Mouse (Mus musculus) gastrocnemius, adult 8-10 months (tissue): ENCODE measurements around the gene Ier2. TPM values are rescaled to one million over a fixed set of nuclear protein-coding genes. Genes with fewer than 3 reads are reported as not detected.

Experiments used
- total RNA-seq, 4 experiments: library from RNA; stranded (reverse); gene quantifications; 2 replicates each; pipeline ENCODE4 v1.2.4; 2022

The Ier2 gene
- total RNA-seq, 4 experiments from 2014 or later: 4.3 to 5.1 (median 4.5) TPM

Other genes starting within 250 kb of the Ier2 start
- 10 to 100 TPM; 44.9 to 73.7 (median 53.5) TPM for gene Trmt1, start 23.5 kb upstream of the Ier2 start, total RNA-seq
- 10 to 100 TPM; 17.6 to 26.4 (median 20.7) TPM for gene Nacc1, start 25.0 kb upstream of the Ier2 start, total RNA-seq
- 1 to 10 TPM in 1 of 4 experiments, under 1 TPM in 3; 0.51 to 1.8 (median 0.57) TPM for gene Lyl1, start 38.6 kb upstream of the Ier2 start, total RNA-seq
- under 1 TPM in 3 of 4 experiments, not detected in 1; 0.43 to 0.56 (median 0.48) TPM for gene G430095P16Rik, start 60.2 kb upstream of the Ier2 start, total RNA-seq
- 100 to 1,000 TPM; 507 to 604 (median 532) TPM for gene Nfix, start 137.5 kb upstream of the Ier2 start, total RNA-seq
- gene Dand5, start 160.0 kb upstream of the Ier2 start, total RNA-seq: 10 to 100 TPM in 3 of 4 experiments, 1 to 10 TPM in 1; 7.8 to 12.9 (median 12.2) TPM
- gene Gadd45gip1, start 168.7 kb upstream of the Ier2 start, total RNA-seq: 10 to 100 TPM; 18.6 to 23.2 (median 20.8) TPM
- 100 to 1,000 TPM; 168 to 185 (median 180) TPM for gene Rad23a, start 177.8 kb upstream of the Ier2 start, total RNA-seq
- 100 to 1,000 TPM; 148 to 197 (median 154) TPM for gene Calr, start 184.1 kb upstream of the Ier2 start, total RNA-seq
- 10 to 100 TPM; 19.2 to 28.8 (median 24.5) TPM for gene Farsa, start 194.1 kb upstream of the Ier2 start, total RNA-seq
- 1 to 10 TPM in 2 of 4 experiments, under 1 TPM in 2; 0.82 to 2.5 (median 1.5) TPM for gene Syce2, start 209.3 kb upstream of the Ier2 start, total RNA-seq
- gene Gcdh, start 231.1 kb upstream of the Ier2 start, total RNA-seq: 10 to 100 TPM; 29.4 to 43.6 (median 36.2) TPM
- gene Klf1, start 239.1 kb upstream of the Ier2 start, total RNA-seq: not detected
- gene Dnase2a, start 245.7 kb upstream of the Ier2 start, total RNA-seq: 1 to 10 TPM; 3.7 to 8.0 (median 6.1) TPM